Mouse (Mus musculus): ENCODE measurements around the gene Samd13.
A peak's percentile ranks its signal among the peaks of the same experiment; 100 is the strongest.

Samd13 gene

GRCm38 (mm10) chr3:146661907-146662306 lies 23.5 kb downstream of the Samd13 start:
- no peak for DNase-seq

GRCm38 (mm10) chr3:146661001-146661400 lies 24.4 kb downstream of the Samd13 start:
- no peak for DNase-seq

- DNase-seq = no peak
Observed at GRCm38 (mm10) chr3:146659321-146659720, 26.1 kb downstream of the Samd13 start.

GRCm38 (mm10) chr3:146658061-146658639 lies 27.2 kb downstream of the Samd13 start:
- DNase-seq = no peak

GRCm38 (mm10) chr3:146657433-146657832 lies 28.0 kb downstream of the Samd13 start:
- DNase-seq = no peak

DNA sequence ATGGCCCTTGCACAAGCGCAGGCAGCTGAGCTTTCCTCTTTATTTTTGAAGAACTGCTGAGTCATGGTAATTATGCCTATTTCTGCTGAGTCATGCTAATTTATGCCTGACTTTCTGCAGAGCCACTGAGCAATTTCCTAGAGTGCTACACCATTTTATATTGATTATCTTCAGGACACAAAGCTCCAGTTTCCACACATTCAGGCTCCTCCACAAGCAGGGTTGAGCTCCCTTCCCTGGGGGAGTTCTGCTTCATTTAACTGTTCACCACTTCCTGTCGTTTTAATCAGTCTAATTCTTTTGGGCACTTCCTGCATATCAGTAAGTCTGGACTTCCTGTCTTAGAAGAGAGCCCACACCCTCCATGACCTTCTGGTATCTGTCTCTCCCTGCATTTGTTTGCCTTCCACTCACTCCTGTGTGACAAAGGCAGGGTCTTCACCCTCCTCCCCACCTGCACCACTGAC lies 30.2 kb downstream of the Samd13 start:
- DNase-seq = no peak

- DNase-seq = no peak
Observed at GRCm38 (mm10) chr3:146653692-146654091, 31.7 kb downstream of the Samd13 start.

GRCm38 (mm10) chr3:146652431-146652830 lies 33.0 kb downstream of the Samd13 start:
- DNase-seq = no peak

DNA sequence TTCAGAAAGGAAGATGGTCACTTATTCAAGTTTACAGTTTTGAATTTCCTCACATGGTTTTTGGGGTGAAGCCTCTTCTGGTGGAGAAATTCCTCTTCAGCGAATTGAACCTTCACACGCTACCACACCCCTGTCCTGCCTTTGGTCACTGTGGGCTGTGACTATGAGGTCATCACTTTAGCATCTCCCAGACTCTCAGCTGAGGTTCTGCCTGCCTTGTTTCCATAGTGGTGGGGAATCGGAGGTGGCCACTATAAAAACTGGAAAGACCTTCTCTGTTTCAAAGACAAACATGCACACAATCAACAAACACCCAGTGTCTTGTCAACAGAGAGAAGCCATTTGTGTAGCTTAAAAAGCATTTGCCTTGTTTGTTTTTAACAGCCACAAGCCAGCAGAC lies 34.2 kb downstream of the Samd13 start, which contains the start of gene 4930503B20Rik:
4930503B20Rik (minus strand) TSS at position 101 of the 400 bp plus-strand sequence.
- DNase-seq = no peak

DNA sequence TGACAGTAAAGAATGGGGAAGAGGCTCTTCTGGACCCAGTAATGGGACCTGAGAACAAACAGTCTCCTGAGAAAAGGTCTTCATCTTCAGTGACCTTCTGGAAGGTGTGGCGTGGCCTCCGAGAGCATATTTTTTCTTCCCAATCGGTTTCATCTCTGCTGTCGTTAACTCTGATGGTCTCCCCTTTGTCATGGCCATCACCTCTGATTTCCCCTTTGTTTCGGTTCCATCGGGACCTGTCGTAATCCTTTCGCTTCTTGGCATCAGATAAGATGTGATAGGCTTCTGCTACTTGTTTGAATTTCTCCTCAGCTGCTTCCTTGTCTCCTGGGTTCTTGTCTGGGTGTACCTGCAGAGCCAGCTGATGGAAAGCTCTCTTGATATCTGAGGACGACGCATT lies 34.7 kb downstream of the Samd13 start:
- DNase-seq = no peak

DNA sequence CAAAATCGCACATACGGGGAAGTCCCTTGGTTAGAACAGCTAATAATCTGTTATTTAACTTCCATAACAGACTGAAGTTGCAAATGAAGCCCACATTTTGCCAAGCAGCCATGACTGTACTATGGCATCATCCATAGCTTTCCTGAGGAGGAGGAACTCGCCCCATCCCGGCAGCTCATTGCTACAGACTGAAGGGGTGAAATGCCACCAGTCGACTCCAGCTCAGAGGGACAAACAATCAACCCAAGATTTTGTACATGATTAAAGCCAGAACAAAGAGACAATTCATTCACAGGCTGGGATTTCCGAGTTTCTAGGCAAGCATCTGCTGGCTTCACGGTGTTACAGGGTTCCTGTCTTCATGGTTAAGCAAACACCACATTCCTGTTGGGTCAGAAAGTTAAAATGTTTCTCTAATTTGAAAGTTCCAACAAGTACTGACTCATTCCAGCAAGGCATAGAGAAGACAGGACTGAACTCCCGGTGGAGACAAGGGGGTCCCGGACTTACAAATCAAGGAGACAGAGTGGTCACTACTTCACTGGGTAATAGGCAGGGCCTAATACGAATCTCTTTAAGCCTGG lies 36.0 kb downstream of the Samd13 start:
- DNase-seq = no peak

GRCm38 (mm10) chr3:146641818-146642427 lies 43.5 kb downstream of the Samd13 start:
- DNase-seq = peak; percentile 48

GRCm38 (mm10) chr3:146632506-146632905 lies 52.9 kb downstream of the Samd13 start:
- no peak for DNase-seq

DNA sequence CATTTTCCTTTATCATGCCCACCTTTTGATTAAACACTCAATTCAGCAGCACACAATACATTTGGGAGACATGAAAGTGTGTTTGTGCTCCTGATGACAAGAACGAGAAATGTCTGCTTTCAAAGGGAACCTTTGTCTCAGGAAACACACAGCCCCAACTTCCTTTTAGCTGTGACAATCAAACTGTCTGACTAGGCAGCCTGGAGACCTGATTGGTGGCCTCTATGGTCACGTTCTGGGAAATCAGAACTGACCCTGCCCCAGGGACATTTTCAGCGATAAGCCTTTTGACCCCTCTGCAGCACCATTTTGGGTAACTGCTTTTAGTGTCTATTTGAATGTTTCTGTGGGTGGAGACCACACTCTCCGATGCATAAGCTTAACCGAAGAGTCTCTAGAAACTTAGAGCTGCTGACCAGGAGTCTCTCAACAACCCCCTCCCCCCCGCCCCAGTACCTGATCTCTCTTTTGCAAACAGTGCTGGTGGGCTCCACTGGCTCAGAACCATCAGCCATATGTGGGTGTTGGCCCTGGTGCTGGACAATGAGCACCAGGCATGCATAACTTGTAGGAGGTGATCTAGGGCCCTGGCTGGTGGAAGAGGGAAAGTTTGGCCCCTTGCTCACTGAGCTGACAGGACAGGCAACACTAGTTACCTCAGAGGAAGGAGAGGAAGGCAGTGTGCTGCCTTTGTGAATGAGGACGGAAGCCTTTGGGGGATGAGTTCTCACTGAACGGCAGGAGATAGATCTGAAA lies 57.0 kb downstream of the Samd13 start:
- peak; percentile 8 for DNase-seq

DNA sequence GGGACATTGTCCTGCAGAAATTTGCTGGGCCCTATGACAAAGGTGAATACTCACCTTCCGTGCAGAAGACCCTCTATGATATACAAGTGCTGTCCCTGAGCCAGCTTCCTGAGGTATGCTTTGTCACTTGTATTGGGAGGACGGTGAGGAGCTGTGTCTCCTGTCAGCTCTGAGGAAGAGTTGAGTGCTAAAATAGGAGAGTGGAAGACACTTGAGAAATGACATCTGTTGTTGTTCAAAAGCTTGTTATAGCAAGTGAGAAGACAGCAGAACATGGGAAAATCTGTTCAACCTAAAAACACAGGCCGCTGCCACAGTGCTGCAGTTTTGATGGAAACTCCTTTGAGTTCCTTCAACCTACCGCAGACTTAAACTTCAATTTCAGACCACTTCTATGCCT lies 59.6 kb downstream of the Samd13 start:
- DNase-seq = no peak

GRCm38 (mm10) chr3:146621966-146622365 lies 63.4 kb downstream of the Samd13 start:
- no peak for DNase-seq

GRCm38 (mm10) chr3:146620555-146621249 lies 64.7 kb downstream of the Samd13 start:
- no peak for DNase-seq

DNA sequence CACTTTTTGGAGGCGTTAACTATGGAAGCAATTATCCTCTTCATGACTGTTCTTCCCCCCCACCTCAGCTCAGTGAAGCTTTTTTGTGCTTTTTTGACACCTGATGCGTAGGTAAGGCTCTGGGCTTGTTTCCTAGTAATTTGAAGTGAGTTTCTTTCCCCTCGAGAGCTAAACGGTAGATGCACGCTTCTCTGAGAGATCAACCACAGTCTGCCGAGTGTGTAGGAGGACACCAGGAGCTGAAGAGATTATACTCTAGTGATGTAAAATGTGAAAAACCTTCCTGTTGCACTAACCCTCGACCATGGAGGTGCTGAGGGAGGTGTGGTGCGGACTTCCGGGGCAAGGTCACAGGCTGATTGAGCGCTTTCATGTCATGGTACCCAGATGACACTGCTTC lies 65.3 kb downstream of the Samd13 start:
- no peak for DNase-seq

DNA sequence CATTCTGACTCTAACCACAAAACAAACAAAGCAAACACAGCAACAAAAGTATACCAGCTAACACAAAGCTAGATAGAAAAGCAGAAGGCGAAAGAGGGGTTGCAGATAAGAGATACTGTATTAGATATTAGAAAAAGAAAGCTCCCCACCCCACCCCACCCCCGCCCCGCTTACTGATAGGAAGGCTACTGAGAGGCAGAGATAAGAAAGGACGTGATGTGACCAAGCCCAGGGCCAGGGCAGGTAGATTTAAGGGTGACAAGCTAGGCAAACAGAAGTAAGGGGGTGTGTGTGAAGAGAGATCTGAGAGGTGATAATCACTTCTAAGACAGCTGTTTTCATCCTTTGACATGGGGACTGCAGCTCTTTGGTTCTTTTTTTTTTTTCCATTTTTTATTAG lies 67.0 kb downstream of the Samd13 start:
- no peak for DNase-seq

DNA sequence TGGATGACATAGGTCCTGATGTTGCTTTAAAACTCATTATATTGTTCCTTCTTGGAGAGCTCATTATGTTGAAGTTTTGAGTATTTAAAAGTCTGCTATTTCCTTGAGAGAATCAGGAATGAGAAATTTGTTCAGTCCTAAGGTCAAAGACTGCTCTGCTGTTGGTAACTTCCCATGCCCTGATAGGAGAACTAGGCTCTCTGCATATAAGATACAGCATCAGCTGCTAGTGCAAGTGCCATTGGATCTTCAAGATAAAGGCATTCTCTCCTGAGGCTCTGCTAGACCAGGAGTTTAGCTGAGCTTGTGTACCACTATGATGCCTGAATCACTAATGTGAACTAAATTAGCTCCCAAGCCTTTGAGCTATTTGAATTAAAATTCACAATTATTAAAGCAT lies 67.4 kb downstream of the Samd13 start:
- DNase-seq = no peak

GRCm38 (mm10) chr3:146616533-146617283 lies 68.7 kb downstream of the Samd13 start:
- DNase-seq = no peak

- DNase-seq = no peak
Observed at GRCm38 (mm10) chr3:146615496-146615895, 69.9 kb downstream of the Samd13 start, which contains the start of gene Dnase2b. Dnase2b (minus strand) TSS chr3:146615596.
